Mouse (Mus musculus): ENCODE data around the gene Hadh.
A peak's percentile ranks its signal among the peaks of the same experiment; 100 is the strongest.

The Hadh gene

GRCm38 (mm10) chr3:131218636-131219390 is 53.1 kb downstream of the Hadh start:
- DNase-seq (ENCODE audit: low spot score in 2 of 2) = no peak

- peak in 1 of 2 experiments; percentile 44 for DNase-seq (ENCODE audit: low spot score in 2 of 2)
These were observed 57.1 kb downstream of the Hadh start for GRCm38 (mm10) chr3:131214841-131215240.

- no peak for DNase-seq (ENCODE audit: low spot score in 2 of 2)
These were observed 57.7 kb downstream of the Hadh start for GRCm38 (mm10) chr3:131214060-131214658.

GRCm38 (mm10) chr3:131212200-131212599 is 59.7 kb downstream of the Hadh start:
- no peak for DNase-seq (ENCODE audit: low spot score in 2 of 2)

GRCm38 (mm10) chr3:131208265-131208891 is 63.5 kb downstream of the Hadh start:
- DNase-seq (ENCODE audit: low spot score in 2 of 2) = no peak

- DNase-seq (ENCODE audit: low spot score in 2 of 2) = no peak
These were observed 64.1 kb downstream of the Hadh start for GRCm38 (mm10) chr3:131207846-131208245.

- no peak for DNase-seq (ENCODE audit: low spot score in 2 of 2)
These were observed 69.6 kb downstream of the Hadh start for GRCm38 (mm10) chr3:131202311-131202710.

GRCm38 (mm10) chr3:131199590-131200288 is 72.2 kb downstream of the Hadh start:
- no peak for DNase-seq (ENCODE audit: low spot score in 2 of 2)

- DNase-seq (ENCODE audit: low spot score in 2 of 2) = peak; percentile 41 to 59
These were observed 72.9 kb downstream of the Hadh start for GRCm38 (mm10) chr3:131198991-131199390.

- DNase-seq (ENCODE audit: low spot score in 2 of 2) = no peak
These were observed 75.3 kb downstream of the Hadh start for GRCm38 (mm10) chr3:131196507-131197019.

GRCm38 (mm10) chr3:131196050-131196449 is 75.9 kb downstream of the Hadh start:
- DNase-seq (ENCODE audit: low spot score in 2 of 2) = no peak

- DNase-seq (ENCODE audit: low spot score in 2 of 2) = no peak
These were observed 80.4 kb downstream of the Hadh start for GRCm38 (mm10) chr3:131191454-131191853.

- no peak for DNase-seq (ENCODE audit: low spot score in 2 of 2)
These were observed 81.1 kb downstream of the Hadh start for GRCm38 (mm10) chr3:131190671-131191367.

- DNase-seq (ENCODE audit: low spot score in 2 of 2) = no peak
These were observed 81.7 kb downstream of the Hadh start for GRCm38 (mm10) chr3:131190239-131190638.

GRCm38 (mm10) chr3:131186193-131186592 is 85.7 kb downstream of the Hadh start:
- no peak for DNase-seq (ENCODE audit: low spot score in 2 of 2)
